Mouse (Mus musculus): ENCODE results near the gene Arhgef17. TPM values are rescaled to one million over a fixed set of nuclear protein-coding genes. Genes with fewer than 3 reads are reported as not detected.
A peak's percentile ranks its signal among the peaks of the same experiment; 100 is the strongest.

Arhgef17 gene
- total RNA-seq, 2 experiments from 2014 or later = 134 to 142 TPM

DNA sequence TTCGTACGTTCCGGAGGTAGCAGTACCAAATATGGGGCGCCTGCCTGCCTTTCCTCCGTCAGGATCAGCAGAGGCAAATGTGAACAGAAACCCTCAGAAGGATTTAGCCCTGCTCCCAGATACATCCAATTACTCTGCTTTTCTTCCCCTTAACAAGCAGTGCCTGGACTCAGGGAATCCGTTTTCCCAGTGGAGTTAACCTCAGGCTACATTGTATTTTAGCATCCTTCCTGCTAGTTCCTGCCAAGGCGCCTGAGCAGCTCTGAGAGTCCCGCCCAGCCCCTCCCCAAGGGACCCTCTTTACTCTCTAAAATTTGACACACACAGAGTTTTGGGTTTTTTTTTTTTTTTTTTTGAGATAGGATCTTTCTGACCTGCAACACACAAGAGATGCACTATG lies 31.5 kb upstream of the Arhgef17 start:
- no peak overlapping the region for H3K27ac ChIP-seq
- no peak for DNase-seq (ENCODE audit: extremely low spot score in 1 of 2, low spot score in 2 of 2)
- intact Hi-C loops (cut with DNase I) = no loop called here
- H3K4me3 ChIP-seq = no peak overlapping the region
- TF ChIP-seq CTCF (IDR thresholded peaks at IDR 0.05) = no peak

DNA sequence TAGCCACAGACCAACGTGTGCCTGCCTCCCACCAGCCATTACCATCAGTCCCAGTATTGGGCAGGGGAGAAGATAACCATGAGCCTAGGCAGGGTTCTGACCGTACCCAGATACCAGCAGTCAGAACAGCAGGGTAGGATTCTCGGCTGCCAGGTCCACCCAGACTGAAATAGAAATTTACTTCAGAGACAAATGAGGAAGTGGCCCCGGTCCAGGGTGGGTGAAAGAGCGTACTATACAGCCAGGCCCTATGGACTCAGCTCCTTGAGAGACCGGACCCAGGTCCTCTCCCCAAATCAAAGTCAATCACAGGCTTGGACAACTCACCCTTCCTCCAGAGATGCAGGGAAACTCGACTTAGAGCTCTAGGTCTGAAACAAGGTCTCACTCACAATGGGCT lies 29.2 kb upstream of the Arhgef17 start:
- Histone ChIP-seq H3K27ac (no peak overlapping the region), H3K4me3 (no peak overlapping the region)
- TF ChIP-seq CTCF (IDR thresholded peaks at IDR 0.05) = no peak
- intact Hi-C loops (cut with DNase I) = no loop called here
- no peak for DNase-seq (ENCODE audit: extremely low spot score in 1 of 2, low spot score in 2 of 2)

DNA sequence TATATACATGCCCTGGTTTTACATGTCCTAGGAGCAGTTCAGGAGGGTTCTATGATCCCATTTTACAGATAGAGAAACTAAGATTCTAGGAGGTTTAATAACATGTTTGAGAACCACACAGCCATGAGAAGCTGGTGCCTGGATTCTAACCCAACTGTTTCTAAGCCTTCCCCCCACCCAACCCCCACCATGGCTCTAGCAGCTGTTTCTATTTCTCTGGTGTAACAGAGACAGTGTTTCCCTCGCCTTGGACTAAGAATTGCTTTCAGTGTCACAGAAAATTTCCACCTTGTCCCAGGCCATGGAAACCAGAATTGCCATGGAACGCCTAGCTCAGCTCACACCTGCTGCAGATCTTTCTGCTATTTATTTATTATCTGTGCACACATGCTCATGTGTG lies 28.6 kb upstream of the Arhgef17 start:
- H3K27ac ChIP-seq = no peak overlapping the region
- DNase-seq (ENCODE audit: extremely low spot score in 1 of 2, low spot score in 2 of 2) = no peak
- no peak overlapping the region for H3K4me3 ChIP-seq
- intact Hi-C loops (cut with DNase I) = no loop called here
- TF ChIP-seq CTCF (IDR thresholded peaks at IDR 0.05) = no peak

DNA sequence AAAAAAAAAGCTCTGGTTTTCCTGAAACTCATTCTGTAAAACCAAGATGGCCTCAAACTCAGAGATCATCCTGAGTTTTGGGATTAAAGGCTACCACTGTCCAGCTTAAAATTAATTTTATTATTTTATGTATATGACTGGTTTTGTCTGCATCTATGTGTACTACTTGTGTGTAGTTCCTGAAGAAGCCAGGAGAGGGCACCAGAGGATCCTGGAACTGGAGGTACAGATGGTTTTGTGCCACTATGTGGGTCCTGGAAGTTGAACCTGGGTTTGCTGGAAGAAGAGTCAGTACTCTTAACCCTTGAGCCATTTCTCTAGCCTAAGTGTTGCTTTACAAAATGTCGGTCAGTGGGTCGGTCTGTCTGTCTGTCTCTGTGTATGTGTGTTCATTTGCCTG lies 26.5 kb upstream of the Arhgef17 start:
- intact Hi-C loops (cut with DNase I) = no loop called here
- peak; percentile 24 for TF ChIP-seq CTCF (IDR thresholded peaks at IDR 0.05)
- Histone ChIP-seq H3K4me3 (no peak overlapping the region), H3K27ac (no peak overlapping the region)
- no peak for DNase-seq (ENCODE audit: extremely low spot score in 1 of 2, low spot score in 2 of 2)

DNA sequence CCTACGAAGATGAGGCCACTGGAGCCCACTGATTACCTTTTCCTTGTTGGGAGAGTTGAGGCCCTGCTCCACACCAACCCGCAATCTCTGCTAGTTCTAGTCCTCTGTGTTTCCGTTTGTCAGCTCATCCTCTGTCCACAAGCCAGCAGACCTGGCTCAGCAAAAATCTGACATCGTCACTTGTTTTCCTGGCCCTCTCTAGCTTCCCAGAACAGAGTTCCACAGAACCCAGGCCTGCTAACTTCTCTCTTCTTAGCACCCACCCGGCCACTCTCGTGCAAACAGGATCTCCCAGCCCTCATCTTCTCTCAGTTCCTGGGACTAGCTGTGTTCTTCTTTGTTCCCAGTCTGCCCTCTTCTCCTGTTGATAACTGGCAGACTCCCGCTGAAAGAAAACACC lies 20.8 kb upstream of the Arhgef17 start:
- TF ChIP-seq CTCF (IDR thresholded peaks at IDR 0.05) = no peak
- Histone ChIP-seq H3K27ac (no peak overlapping the region), H3K4me3 (no peak overlapping the region)
- intact Hi-C loops (cut with DNase I) = no loop called here
- no peak for DNase-seq (ENCODE audit: extremely low spot score in 1 of 2, low spot score in 2 of 2)

DNA sequence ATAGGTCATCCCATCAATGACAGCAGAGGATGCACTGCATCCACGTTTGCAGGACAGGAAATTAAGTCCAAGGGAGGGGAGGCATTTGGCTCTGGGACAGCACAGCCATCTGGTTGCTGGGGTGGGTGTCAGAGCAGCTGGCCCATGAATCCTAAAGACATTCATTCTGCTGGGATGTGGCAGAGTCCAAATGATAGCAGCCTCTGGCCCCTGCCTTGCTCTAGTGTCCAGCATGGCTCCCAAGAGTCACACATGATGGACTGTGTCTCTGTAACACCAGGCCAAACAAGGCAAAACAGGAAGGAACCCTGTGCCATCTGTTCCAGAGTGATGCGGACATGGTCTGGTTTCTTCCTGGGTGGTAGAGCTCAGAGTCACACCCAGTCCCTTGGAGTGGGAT lies 20.0 kb upstream of the Arhgef17 start:
- intact Hi-C loops (cut with DNase I) = no loop called here
- no peak for TF ChIP-seq CTCF (IDR thresholded peaks at IDR 0.05)
- Histone ChIP-seq H3K27ac (no peak overlapping the region), H3K4me3 (no peak overlapping the region)
- DNase-seq (ENCODE audit: extremely low spot score in 1 of 2, low spot score in 2 of 2) = no peak

DNA sequence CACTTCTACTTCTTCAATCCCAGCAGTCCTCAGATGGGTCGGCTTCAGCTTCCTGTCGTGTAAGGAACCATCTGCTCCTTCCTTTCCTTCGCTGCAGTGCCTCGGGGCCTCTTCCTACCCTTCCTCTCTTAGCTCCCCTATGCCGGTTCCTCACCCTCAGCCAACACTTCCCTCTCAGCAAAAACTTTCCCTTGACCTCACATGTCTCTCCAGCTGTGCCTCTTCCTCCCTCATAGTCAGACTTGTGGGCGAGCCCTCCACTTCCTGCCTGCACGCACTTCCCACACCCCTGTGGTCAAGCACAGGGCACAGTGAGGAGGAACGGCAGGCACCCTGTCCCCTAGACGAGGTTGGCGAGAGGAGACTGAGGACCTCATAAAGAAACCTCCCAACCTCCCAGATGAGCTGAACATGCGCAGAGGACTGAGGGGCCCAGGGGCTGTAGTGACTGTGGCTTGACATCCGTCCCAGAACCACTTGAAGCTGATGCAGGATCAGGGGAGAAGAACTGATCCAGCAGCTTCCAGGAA lies 18.6 kb upstream of the Arhgef17 start:
- H3K27ac ChIP-seq = no peak overlapping the region
- H3K4me3 ChIP-seq = no peak overlapping the region
- DNase-seq (ENCODE audit: extremely low spot score in 1 of 2, low spot score in 2 of 2) = no peak
- no peak for TF ChIP-seq CTCF (IDR thresholded peaks at IDR 0.05)
- intact Hi-C loops (cut with DNase I) = no loop called here

DNA sequence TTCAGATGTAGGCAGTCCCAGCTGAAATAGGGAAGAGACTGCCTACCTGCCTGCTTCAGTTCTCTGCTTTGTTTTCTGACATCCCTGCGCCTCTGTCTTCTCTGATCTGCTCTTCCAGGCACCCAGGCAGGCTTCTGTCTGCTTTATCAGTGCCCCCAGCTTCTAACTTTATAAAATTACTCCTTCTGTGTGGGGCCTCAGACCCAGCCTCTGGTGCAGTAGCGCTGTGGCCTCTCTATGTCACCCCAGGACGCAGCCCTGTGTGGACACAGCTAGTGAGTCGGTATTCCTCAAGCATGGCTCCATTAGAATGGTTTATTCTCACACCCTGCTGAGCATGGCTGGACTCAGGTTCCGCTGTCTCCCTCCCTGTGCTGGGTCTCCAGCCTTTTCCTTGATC lies 18.1 kb upstream of the Arhgef17 start:
- intact Hi-C loops (cut with DNase I) = no loop called here
- Histone ChIP-seq H3K4me3 (no peak overlapping the region), H3K27ac (no peak overlapping the region)
- no peak for TF ChIP-seq CTCF (IDR thresholded peaks at IDR 0.05)
- no peak for DNase-seq (ENCODE audit: extremely low spot score in 1 of 2, low spot score in 2 of 2)

DNA sequence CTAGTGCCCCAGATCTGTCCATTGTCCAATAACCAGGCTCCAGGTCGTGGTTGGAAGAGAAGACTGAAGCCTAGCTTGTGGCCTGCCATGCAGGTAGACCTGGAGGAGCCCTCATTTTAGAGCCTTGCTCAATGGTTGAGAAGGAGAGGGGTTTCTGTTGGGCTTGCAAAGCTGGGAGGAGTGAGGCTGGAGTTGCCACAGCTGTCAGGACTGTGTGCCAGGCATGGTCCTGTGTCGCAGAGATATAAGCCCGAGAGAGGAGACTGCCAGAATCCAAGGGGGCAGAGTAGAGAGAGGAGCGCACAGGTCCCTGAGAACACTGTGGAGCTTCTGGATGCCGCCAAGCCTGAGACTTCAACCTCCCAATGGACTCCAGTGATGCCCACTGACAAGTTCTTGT lies 12.8 kb upstream of the Arhgef17 start:
- no peak for DNase-seq (ENCODE audit: extremely low spot score in 1 of 2, low spot score in 2 of 2)
- no peak overlapping the region for H3K4me3 ChIP-seq
- TF ChIP-seq CTCF (IDR thresholded peaks at IDR 0.05) = no peak
- H3K27ac ChIP-seq = no peak overlapping the region
- intact Hi-C loops (cut with DNase I) = no loop called here

DNA sequence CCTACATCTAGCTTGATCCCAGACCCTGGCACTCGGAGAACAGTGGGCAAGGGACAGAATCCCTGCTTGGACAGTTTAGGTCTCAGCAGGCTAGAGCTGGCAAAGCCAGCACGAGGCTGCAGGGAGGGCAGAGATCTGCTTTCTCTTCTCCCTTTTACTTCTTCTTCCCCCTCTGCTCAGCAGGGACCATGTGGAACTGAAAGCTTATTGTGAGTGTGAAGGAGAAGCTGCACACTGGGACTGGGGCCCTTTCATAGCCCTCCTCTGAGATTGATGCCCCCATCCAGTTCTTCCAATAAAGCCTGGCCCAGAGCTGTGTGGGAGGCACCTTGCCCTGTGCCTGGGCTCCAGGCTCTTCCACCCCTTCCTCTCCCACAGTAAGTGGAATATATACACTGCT lies 12.4 kb upstream of the Arhgef17 start:
- intact Hi-C loops (cut with DNase I) = no loop called here
- H3K27ac ChIP-seq = peak overlapping the region; percentile 15; the same call in 1 of the 2 replicates
- no peak overlapping the region for H3K4me3 ChIP-seq
- DNase-seq (ENCODE audit: extremely low spot score in 1 of 2, low spot score in 2 of 2) = no peak
- no peak for TF ChIP-seq CTCF (IDR thresholded peaks at IDR 0.05)

DNA sequence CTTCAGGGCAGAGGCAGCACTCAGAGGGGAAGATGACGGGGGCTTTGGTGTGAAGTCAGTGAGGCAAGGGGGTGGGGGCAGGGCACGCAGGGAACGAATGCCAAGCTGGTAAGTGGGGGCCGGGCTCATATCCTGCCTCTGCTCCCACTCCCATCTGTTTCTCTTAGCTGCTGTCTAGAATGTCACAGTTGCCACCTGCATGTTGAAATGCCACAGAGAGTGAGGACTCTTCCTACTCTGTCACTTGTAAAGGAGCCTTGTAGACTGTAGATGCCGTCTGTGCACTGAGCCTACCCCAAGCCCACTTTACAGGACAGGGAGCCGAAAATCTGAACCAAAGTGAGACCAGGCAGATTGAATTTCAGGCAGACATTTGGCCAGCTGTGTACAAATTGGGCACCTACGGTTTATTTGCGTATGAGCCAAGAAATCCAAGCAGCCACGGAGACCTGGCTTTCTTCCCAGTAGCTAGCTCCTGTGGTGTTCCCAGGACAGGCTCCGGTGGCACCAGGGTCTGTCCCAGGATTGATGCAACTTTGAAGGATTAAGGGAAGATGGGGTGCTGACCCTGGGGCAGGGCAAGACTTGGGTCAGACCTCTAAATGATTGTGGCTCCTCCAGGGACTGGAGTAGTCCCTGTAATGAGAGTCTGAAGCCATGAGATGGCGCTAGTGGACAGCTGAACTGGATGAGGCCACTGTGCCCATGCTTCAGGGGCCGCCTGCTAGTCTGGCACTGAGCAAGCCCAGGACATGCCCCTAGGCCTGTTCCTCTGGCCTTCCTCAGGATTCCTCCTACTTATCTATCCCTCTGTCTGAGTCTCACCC lies 11.1 kb upstream of the Arhgef17 start:
- DNase-seq (ENCODE audit: extremely low spot score in 1 of 2, low spot score in 2 of 2) = peak; percentile 54 to 63
- peak; percentile 78 for TF ChIP-seq CTCF (IDR thresholded peaks at IDR 0.05)
- no peak overlapping the region for H3K4me3 ChIP-seq
- intact Hi-C loops (cut with DNase I) = loop anchor here (2.0 kb wide), 2 partner anchors 22 to 108 kb away; no protein-coding TSS in a partner anchor
- peak overlapping the region; percentile 1; the same call in 1 of the 2 replicates for H3K27ac ChIP-seq

DNA sequence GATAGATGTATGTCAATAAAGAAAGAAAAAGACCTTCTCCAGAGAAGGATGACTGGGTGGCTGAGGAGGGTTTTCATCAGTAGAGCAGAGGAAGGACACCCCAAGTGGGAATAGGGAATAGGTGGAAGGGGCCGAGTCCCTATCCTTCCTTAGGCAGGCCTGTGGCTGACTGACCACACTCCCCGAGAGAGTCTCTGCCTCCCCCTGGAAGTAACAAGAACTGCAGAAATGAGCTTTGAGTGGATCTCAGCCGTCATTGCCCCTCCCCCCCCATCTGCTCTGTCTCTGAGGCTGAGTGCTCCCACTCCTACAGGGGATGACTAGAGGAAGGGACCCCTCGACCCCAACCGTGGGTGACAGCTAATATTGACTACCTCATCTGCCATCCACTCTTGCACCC lies 9.3 kb upstream of the Arhgef17 start:
- Histone ChIP-seq H3K4me3 (no peak overlapping the region), H3K27ac (no peak overlapping the region)
- intact Hi-C loops (cut with DNase I) = no loop called here
- no peak for DNase-seq (ENCODE audit: extremely low spot score in 1 of 2, low spot score in 2 of 2)
- TF ChIP-seq CTCF (IDR thresholded peaks at IDR 0.05) = no peak; the same call in 1 of the 2 replicates

DNA sequence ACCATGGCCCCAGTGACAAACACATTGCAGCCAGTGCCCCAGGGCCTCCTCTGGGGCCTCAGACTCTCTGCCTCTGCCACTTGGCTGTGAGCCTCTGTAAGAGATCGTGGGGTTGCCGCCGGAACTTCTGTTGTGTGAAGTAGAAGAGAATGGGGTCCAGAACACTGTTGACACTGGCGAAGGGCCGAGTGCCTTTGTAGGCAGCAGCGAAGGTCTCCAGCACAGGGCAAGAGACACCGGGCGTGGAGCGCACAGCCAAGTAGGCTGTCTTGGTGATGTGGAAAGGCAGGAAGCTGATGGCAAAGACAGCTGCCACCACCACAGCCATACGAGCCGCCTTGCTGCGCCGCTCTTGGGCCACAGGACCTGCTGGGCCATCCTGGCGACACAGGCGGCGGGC lies 6.2 kb upstream of the Arhgef17 start:
- intact Hi-C loops (cut with DNase I) = no loop called here
- TF ChIP-seq CTCF (IDR thresholded peaks at IDR 0.05) = no peak
- Histone ChIP-seq H3K4me3 (no peak overlapping the region), H3K27ac (no peak overlapping the region)
- DNase-seq (ENCODE audit: extremely low spot score in 1 of 2, low spot score in 2 of 2) = no peak

Measured in left cerebral cortex, adult 2 months (tissue).